Mouse (Mus musculus) layer of hippocampus, adult 8-10 months (tissue): Measurements from ENCODE around the gene F12. TPM values are rescaled to one million over a fixed set of nuclear protein-coding genes. Genes with fewer than 3 reads are reported as not detected.
A peak's percentile ranks its signal among the peaks of the same experiment; 100 is the strongest.

Experiments
- DNase-seq, 2 experiments: peaks; one replicate each; pipeline ENCODE4 v3.0.0; 2022; ENCODE audit warnings: low spot score in 2 of 2
- total RNA-seq, 4 experiments: library from RNA; stranded (reverse); gene quantifications; 2 replicates each; pipeline ENCODE4 v1.2.4; 2022

The F12 gene
- total RNA-seq, 4 experiments from 2014 or later = 0.43 to 1.5 (median 0.74) TPM; not detected in 1

- peak; percentile 68 to 72 for DNase-seq
Observed at GRCm38 (mm10) chr13:55414743-55415380, 11.7 kb downstream of the F12 start, which contains the start of gene Pfn3. Gene Pfn3, minus strand, starts transcription at chr13:55415232.

- no peak for DNase-seq
Observed at GRCm38 (mm10) chr13:55413333-55413732, 13.3 kb downstream of the F12 start.

- no peak for DNase-seq
Observed at GRCm38 (mm10) chr13:55412643-55413307, 13.8 kb downstream of the F12 start.

DNA sequence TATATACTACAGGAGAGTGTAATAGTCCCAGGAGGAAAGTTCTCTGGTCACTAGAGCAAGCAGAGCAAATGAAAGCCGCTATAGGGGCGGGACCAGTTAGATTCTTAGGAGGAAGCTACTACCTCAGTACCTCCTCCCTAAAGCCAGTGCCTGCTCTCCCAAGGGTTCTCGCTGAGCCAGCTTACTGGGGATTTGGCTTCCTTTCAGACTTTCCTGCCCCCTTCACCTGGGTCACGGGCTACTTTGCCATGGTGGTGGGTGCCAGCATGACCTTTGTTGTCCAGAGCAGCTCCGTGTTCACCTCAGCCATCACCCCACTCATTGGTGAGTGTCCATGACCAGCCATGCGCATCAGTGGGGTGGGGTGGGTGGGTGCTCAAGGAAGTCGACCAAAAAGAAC lies 14.8 kb downstream of the F12 start:
- no peak for DNase-seq

DNA sequence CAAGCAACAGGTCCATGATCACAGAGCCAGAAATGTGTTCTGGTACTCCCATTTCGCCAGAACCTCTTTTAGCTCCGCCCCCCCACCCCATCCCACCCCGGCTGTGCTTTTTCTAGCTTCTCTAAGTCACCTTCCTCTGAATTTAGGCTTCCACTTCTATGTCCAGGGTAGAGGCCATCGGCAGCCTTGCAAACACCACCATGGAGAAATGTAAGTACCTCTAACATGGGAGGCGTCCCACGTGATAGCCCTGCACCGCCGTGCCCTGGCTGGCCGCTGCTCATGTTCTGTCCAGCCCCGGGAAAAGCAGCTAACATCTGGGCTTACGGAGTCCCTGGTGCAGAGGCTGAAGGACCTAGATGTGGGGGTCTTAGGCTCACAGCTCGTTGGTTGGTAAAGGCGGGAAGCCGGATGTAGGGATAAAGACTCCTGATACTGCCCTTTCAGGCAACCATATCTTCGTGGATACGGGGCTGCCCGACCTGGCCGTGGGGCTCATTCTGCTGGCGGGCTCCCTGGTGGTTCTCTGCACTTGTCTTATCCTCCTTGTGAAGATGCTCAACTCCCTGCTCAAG lies 18.0 kb downstream of the F12 start:
- DNase-seq = no peak

DNA sequence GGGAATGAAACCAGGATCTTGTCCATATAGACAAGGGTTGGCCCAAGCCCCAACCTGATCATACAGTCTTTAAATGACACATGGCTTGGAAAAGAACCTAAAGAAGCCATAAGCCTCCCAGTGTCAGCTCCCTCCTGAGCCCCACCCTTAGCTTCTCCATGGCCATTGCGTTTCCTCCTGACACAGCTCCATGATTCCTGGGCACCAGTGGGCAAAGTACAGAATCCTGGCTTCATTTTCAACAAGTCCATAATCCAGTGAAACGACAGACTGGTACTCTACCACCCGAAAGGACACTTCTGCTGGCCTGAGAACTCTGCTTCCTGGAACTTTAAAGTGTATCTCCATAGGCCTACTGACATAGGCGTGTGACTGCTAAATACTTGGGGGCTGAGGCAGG lies 19.3 kb downstream of the F12 start:
- no peak for DNase-seq

- no peak for DNase-seq
Observed at GRCm38 (mm10) chr13:55405783-55406390, 20.7 kb downstream of the F12 start.

GRCm38 (mm10) chr13:55404853-55405782 lies 21.5 kb downstream of the F12 start:
- DNase-seq = peak; percentile 60 to 75

DNA sequence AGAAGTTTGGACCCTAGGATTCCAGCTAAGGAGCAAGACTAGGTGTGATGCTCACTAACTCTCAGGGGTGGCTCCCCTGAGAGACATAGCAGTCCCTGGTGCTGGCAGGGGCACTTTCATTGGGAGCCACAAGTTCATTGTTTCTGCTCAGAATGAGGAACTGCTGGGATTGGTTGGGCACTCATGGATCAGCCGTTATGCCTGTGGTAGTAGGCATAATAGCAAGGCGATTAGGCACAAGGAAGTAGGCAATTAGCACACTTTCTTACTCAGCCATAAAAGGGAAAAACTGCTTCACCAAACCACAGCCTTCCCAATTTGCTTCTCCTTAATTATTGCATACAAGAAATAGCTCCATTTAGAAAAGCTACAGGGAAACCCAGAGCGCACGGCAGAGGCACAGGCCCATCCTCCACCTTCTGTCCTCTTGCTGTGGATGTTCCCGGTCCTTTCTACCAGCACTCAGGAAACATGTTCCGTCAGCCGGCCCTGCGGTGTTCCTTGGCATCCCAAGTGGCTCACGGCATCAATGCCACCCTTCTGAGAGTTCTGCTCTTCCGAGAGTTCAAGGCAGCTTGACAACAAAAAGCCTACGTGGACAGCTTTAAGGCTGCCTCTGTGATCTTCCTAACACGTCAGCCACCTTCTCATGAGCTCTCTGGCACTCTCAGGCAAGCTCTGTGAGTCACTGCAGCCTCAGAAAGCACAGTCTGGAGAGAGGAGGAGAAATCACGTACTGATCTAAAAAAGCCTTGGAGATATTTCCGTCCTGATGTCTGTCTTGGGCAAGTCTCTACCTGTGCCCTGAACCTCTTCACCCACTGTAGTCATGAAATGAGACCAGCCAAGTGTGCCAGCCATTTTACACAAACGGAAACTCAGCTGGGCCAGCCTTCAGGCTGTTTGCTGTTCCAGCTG lies 22.4 kb downstream of the F12 start:
- peak; percentile 38 to 48 for DNase-seq

DNA sequence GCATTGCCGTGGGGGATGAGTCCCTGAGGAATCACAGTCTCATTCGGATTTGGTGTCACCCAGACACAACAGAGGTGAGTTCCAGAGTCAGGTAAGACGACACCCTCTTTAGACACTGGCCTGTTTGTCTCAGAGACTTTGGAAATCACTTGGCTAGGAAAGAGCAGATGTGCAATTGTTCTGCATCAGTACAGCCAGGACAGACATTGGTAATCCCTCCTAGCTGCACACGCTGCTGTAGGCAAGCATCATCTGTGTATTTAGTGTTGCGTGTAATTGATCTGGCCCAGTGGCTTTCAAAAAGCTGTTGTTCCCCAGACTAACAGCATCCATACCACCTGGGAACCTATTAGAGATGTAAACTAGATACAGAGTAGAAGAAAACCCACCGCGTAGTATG lies 23.3 kb downstream of the F12 start:
- no peak for DNase-seq

DNA sequence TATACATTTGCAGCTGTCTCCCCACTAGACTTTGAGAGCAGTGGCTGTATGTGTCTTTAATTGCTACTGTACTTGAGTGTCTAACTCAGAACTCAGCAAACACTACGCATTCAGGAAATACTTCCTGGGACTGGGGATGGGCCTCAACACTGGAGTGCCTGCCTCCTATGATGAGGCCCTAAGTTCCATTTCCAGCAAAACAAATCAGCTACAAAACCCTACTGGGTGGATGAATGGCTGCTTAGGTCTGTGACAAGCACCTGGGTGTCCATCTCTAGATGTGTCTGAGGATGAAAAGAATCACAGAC lies 26.6 kb downstream of the F12 start:
- DNase-seq = no peak

GRCm38 (mm10) chr13:55399300-55400038 lies 27.1 kb downstream of the F12 start:
- no peak for DNase-seq

DNA sequence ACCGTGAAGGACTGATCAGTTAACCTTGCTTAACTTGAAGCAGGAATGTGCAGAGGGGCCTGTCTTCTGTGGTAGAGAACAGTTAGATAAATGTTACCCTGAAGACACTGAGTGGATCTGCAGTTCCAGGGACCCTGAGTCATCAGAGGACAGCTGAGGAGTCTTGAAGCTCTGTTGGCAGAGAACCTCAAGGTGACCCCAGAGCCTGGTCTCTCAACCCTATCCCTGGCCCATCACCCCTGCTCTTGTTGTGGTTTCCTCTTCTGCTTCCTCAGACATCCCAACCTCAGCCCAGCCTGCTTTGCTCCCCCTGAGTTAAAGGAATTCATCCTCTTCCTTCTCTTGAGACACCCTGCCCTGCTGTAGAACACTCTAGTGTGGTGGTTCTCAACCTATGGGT lies 28.5 kb downstream of the F12 start, which contains the start of gene Slc34a1:
Gene Slc34a1, plus strand, starts transcription at position 100 of the 400 bp plus-strand sequence.
- no peak for DNase-seq

DNA sequence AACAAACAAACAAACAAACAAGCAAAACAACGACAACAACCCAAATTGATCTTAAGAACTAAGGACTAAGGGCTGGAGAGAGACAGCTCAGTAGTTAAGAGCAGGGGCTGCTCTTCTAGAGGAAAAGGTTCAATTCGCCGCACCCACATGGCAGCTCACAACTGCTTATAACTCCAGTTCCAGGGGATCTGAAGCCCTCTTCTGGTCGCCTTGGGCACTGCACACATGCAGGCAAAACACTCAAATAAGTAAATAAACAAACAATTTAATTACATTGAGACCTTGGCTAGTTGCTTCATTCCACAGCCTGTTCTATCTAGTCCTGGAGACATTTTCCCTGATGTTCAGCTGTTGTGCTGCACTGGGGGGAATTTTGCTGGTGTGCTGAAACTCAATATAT lies 33.7 kb downstream of the F12 start:
- no peak for DNase-seq

DNA sequence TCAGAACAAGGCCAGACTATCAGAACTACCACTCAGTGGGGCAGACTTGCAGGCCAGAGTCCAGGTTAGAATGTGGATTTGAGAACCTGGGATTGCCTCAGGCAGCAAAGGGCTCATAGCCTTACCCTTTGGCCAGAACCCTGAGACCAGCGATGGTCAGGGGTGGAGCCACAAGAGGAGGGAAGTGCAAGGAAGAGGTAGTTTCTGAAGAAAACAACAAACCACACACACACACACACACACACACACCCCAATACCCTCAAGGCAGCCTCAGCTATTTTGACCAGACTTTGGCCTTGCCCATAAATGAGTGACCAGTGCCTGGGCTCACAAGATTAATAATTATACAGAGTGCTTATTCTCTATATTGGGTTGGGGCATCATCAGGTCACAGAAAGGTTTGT lies 35.0 kb downstream of the F12 start:
- DNase-seq = no peak

GRCm38 (mm10) chr13:55390644-55391043 lies 35.9 kb downstream of the F12 start:
- no peak for DNase-seq

DNA sequence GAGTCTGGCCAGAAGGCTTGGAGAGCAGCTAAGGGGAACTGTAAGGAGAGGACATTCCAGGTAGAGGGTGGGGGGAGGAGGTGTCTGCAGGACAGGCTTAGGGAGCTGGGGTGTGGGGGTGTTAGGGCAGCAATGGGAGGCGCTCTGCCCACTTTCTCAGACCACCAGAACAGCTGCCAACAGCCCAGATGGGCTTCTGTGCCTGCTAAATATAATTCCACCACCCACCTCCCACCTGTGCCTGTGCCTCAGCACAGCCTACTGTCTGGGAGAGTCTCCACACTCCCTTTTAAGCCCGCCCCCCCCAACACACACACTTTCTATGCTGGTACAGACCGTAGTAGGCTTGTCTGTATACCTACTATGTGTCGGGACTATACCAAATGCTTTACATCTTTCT lies 44.8 kb downstream of the F12 start:
- DNase-seq = peak; percentile 82

DNA sequence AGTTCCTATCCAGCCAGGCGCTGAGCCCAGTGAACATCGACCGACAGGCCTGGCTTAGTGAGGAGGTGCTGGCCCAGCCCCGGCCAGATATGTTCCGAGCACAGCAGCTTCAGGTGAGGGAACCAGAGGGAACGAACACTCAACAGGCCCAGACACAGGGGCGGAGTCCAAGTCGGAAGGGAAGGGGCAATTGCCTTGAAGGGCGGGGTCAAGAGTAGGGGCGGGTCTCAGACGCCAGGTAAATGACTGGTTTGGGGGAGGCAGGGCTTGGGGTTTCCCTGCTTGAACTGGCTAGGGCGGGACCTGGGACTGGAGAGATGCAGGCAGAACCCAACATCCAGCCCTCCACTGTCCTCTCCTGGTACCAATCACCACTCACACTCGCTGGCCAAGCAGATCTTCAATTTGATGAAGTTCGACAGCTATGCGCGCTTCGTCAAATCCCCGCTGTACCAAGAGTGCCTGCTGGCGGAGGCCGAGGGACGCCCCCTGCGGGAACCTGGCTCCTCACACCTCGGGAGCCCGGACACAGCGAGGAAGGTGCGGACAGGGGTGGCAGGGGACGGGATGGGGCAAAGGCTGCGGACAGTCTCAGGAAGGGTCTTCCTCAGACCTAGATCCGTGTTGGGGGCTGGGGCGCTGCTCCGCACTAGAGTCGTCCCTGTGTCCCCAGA lies 47.5 kb downstream of the F12 start:
- no peak for DNase-seq

DNA sequence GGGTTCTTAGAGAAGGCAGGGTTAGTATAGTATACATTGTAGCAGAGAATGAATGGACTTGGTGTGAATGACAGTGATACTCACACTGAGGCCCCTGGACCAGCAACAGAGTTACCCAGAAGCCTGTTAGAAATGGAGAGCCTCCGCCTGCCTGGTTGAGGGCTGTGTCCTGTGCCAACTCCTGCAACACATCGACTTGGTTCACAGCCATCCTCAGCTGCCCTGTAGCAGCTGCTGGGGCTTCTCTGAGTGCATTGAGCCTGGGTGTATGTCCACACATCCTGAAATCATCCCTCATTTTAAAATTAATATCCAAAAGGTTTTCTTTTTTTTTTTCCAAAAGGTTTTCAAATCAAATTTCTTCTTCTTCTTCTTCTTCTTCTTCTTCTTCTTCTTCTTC lies 50.7 kb downstream of the F12 start:
- no peak for DNase-seq
